ENCODE assay signal across 13 mouse cellular contexts in the genomic region with DNA sequence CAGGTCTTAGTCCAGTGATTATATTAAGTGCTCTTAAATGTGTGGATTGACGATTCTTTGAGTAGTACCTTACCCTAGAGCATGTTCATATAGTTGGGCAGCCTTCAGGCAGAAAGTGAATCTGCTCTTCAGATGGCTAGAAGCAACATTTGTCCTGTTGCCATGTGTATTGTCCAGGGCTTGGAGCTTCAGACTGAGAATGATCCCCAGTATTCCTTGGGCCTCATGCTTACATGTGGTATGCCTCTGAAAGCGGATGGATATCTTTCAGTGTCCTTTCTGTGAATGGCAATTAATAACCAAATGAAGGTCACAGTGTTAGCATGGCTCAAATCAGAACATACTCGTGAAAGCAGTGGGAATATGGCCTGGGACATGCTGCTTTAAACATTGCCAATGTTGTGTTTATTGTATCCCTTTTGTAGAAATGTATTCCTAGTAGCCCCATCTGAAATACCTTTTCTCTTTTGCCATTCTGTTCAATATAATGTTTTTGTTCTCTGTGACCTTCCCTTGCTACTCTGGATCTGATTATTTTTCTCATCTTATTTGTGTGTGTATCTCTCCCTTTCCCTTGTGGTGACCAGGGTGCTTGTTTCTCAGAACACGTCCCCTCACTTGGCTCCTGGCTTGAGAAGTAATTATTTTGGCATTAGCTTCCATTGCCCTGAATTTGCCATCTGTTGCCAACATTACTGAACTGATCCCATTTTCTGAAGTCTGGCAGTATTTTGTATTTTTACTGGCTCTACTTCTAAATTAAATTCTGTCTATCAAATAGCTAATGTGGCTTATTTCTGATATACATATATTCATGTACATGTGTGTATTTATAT.
A peak's percentile ranks its signal among the peaks of the same experiment; 100 is the strongest.
DNase-seq lines count a peak whose midpoint lies in the region; ATAC-seq lines count a peak whose summit lies in the region.
"Had no signal": no experiment of that assay in that cellular context is flagged by ENCODE, and none has a peak within 500 bp of the region (broad histone marks: within the 10 kb centered on the region; RNA-seq: fewer than 3 reads in every experiment).

No protein-coding gene starts in this region.

- ATAC-seq in frontal cortex, adult (ENCODE audit: low TSS enrichment) = 0 out of 2 replicates have a peak, but pooled peaks have one; percentile 31
- ATAC-seq in inflammation-experienced regulatory T-cells, adult 6 months = no peak
- ATAC-seq: activated CD4-positive, CD25-positive, alpha-beta regulatory T cell, adult 4 months had no signal

- DNase-seq in frontal cortex, postnatal 36 days (ENCODE audit: low spot score in 2 of 2) = no peak
- peak; percentile 96 for DNase-seq in brain, adult 2 months (ENCODE audit: low read depth, low spot score)
- DNase-seq in cerebellum, adult 9-11 months = peak; percentile 89
- DNase-seq in layer of hippocampus, adult 9-10 months (ENCODE audit: low spot score) = peak; percentile 27
- no peak for DNase-seq in kidney, postnatal 4 days
- no peak for DNase-seq in lung, postnatal 25 days (ENCODE audit: low spot score)
- DNase-seq: B cell, adult 2 months; heart, postnatal 10 days; kidney, adult 9 months; thymus, postnatal 36 days had no signal

Comparison
In these comparisons a context has a peak if more than half of its experiments do, and no peak if none do; other contexts are left out.
1. DNase-seq: peak in brain, adult 2 months (single experiment), cerebellum, adult 9-11 months (single experiment) and layer of hippocampus, adult 9-10 months (single experiment); none in frontal cortex, postnatal 36 days (0 of 2), kidney, postnatal 4 days (0 of 2) and lung, postnatal 25 days (single experiment).